Mouse (Mus musculus): Measurements from ENCODE around the gene Dnaja2. TPM values are rescaled to one million over a fixed set of nuclear protein-coding genes. Genes with fewer than 3 reads are reported as not detected.

Dnaja2 gene
- polyA plus RNA-seq, 1 experiment from 2014 or later, result 168 TPM

GRCm38 (mm10) chr8:85496778-85497177 is 58.4 kb downstream of the Dnaja2 start:
- Histone ChIP-seq H3K9ac (replicated peaks) (no peak overlapping the region), H3K27me3 (replicated peaks) (no peaks in the 10 kb centered on the region), H3K27ac (replicated peaks) (no peak overlapping the region), H3K4me2 (no peak overlapping the region), H3K4me1 (peaks cover 56% of the 10 kb centered on the region), H3K36me3 (0 out of 2 replicates have a peak, but pooled peaks cover 3% of the 10 kb centered on the region), H3K9me3 (replicated peaks) (no peaks in the 10 kb centered on the region), H3K4me3 (replicated peaks) (no peak overlapping the region)
- WGBS, result 91% methylated on average over 4 of the region's 4 CpGs
- ATAC-seq (ENCODE audit: low FRiP score), result no peak

DNA sequence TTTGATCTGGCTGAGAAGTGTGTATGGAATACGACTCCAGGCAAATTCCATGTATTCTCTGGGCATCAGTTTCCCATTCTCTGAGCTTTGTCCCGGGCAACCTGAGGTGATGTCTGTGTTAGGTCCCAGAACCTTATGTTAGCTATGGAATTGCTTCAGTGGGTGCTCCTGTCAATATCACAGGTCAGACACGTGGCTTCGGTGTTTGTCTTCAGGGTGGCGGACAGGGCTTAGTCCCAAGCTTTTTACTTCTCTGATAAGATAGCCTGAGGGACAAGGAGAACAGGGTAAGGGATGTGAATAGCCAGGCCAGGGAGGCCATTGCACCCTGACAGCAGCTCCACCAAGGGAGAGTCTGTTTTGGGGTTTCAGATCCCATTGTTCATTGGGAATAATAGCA is 59.0 kb downstream of the Dnaja2 start:
- peaks cover 50% of the 10 kb centered on the region for H3K4me1 ChIP-seq
- H3K27ac ChIP-seq (replicated peaks), result no peak overlapping the region
- WGBS, result 89% methylated on average over 5 of the region's 5 CpGs

DNA sequence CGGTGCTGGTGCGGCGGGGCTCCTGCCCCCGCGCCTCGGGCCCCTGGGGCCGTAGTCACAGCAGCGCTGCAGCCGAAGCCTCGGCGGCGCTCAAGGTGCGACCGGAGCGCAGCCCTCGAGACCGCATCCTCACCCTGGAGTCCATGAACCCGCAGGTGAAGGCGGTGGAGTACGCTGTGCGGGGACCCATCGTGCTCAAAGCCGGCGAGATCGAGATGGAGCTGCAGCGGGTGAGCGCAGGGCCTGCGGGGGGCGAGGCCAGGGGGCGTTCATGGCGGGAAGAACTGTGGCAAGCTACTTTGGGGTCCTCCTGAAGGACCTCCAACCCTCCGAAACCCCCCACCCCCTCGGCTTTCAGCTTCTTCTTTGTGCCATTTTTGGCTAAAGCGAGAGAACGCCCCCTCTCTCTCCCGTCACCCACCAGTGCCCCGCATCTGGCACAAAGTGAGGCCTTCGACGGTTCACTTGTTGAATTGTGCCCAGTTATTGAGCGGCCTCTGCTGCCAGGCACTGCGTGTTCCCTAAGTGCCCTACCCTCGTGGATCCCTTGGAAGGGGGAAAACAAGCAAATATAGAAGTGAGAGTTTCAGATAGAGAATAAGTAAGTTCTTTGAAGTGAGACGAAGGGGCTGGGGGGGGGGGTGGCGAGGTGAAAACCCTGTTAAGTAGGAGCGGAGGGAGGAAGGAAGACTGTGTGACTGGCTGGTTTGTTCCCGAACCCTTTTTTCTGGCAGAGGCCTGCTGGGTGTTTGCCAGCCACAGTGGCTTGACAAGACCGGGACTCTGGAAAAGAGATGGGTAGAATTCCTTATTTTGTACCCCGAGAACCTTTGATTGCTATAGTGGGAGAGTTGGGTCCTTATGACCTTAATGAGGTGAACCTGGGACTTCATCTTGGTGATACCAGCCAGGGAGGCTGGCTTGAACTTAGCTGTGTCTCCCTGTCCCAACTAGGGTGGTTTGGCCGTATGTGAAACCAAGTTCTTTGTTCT is 61.9 kb downstream of the Dnaja2 start:
- Histone ChIP-seq H3K4me2 (peak overlapping the region; percentile 86), H3K27ac (replicated peaks) (peak overlapping the region; percentile 81), H3K36me3 (0 out of 2 replicates have a peak, but pooled peaks cover 3% of the 10 kb centered on the region), H3K4me3 (replicated peaks) (peak overlapping the region; percentile 80), H3K4me1 (peaks cover 31% of the 10 kb centered on the region), H3K27me3 (replicated peaks) (no peaks in the 10 kb centered on the region), H3K9me3 (replicated peaks) (no peaks in the 10 kb centered on the region), H3K9ac (replicated peaks) (peak overlapping the region; percentile 74)
- peak; percentile 39 for ATAC-seq (ENCODE audit: low FRiP score)
- WGBS, result 6% methylated on average over 49 of the region's 49 CpGs

More for the DNA sequence above, 59.0 kb downstream of the Dnaja2 start:
- ATAC-seq (ENCODE audit: low FRiP score), result no peak
- H3K36me3 ChIP-seq, result 0 out of 2 replicates have a peak, but pooled peaks cover 3% of the 10 kb centered on the region
- H3K9me3 ChIP-seq (replicated peaks), result no peaks in the 10 kb centered on the region
- H3K27me3 ChIP-seq (replicated peaks), result no peaks in the 10 kb centered on the region
- H3K9ac ChIP-seq (replicated peaks), result no peak overlapping the region
- H3K4me2 ChIP-seq, result 0 out of 2 replicates have a peak overlapping the region, but pooled peaks have one; percentile 3
- no peak overlapping the region for H3K4me3 ChIP-seq (replicated peaks)

DNA sequence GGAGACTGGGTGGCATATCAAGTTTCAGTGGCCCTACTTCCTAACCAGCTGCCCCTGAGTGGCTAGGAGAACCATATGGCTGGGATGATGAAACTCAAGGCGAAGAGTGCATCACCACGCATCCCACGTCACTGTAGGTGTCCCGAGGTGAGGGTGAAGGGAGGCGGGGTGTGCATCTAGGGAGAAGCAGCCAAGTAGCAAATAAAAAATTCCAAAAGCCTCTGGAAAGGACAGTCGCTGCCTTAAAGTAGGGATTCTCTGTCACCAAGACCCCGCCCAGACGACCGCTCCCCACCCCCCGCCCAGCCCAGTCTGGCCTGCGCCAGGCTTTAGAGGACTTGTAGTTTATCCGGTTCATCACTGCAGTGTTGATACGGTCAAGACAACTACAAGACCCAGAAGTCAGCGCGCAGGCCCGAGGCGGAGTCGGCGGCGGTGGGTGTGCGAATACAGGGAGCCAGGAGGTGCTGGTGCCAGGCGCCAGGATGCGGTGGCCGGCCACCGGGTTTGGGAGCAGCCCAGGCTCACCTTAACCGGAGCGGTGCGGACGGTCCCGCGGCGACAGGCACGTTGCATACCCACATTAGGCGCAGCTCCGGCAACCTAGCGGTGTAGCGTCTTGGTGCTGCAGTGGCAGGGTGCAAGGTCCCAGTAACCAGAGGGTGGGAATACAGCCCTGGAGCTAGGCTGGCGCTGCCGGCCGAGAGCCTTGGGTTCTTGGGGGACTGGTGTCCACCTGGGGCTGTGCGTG is 62.8 kb downstream of the Dnaja2 start, which contains the start of gene Gpt2:
TSS of gene Gpt2 (plus strand) at position 452 of the 751 bp plus-strand sequence.
- 0 out of 2 replicates have a peak, but pooled peaks cover 3% of the 10 kb centered on the region for H3K36me3 ChIP-seq
- peak within 1 kb of the TSS; percentile 86 for H3K4me2 ChIP-seq
- H3K9me3 ChIP-seq (replicated peaks), result no peaks in the 10 kb centered on the region
- WGBS, result under 1% methylated on average over 41 of the region's 41 CpGs
- peak within 1 kb of the TSS; percentile 85 for H3K27ac ChIP-seq (replicated peaks)
- H3K4me3 ChIP-seq (replicated peaks), result peak within 1 kb of the TSS; percentile 80
- peaks cover 31% of the 10 kb centered on the region for H3K4me1 ChIP-seq
- peak within 1 kb of the TSS; percentile 74 for H3K9ac ChIP-seq (replicated peaks)
- no peaks in the 10 kb centered on the region for H3K27me3 ChIP-seq (replicated peaks)
- peak; percentile 99 for ATAC-seq (ENCODE audit: low FRiP score)

GRCm38 (mm10) chr8:85489546-85489945 is 65.6 kb downstream of the Dnaja2 start:
- no peaks in the 10 kb centered on the region for H3K9me3 ChIP-seq (replicated peaks)
- no peak for ATAC-seq (ENCODE audit: low FRiP score)
- H3K36me3 ChIP-seq, result no peaks in the 10 kb centered on the region
- H3K4me2 ChIP-seq, result no peak overlapping the region
- H3K9ac ChIP-seq (replicated peaks), result no peak overlapping the region
- no peaks in the 10 kb centered on the region for H3K27me3 ChIP-seq (replicated peaks)
- no peak overlapping the region for H3K4me3 ChIP-seq (replicated peaks)
- WGBS, result 99% methylated on average over 8 of the region's 8 CpGs
- peaks cover 19% of the 10 kb centered on the region for H3K4me1 ChIP-seq
- no peak overlapping the region for H3K27ac ChIP-seq (replicated peaks)

- Histone ChIP-seq H3K4me3 (replicated peaks) (no peak overlapping the region), H3K4me2 (no peak overlapping the region), H3K27ac (replicated peaks) (no peak overlapping the region), H3K9me3 (replicated peaks) (no peaks in the 10 kb centered on the region), H3K9ac (replicated peaks) (no peak overlapping the region), H3K27me3 (replicated peaks) (no peaks in the 10 kb centered on the region), H3K4me1 (peaks cover 11% of the 10 kb centered on the region), H3K36me3 (no peaks in the 10 kb centered on the region)
- ATAC-seq (ENCODE audit: low FRiP score), result no peak
Measured at GRCm38 (mm10) chr8:85488631-85489030, 66.5 kb downstream of the Dnaja2 start.

DNA sequence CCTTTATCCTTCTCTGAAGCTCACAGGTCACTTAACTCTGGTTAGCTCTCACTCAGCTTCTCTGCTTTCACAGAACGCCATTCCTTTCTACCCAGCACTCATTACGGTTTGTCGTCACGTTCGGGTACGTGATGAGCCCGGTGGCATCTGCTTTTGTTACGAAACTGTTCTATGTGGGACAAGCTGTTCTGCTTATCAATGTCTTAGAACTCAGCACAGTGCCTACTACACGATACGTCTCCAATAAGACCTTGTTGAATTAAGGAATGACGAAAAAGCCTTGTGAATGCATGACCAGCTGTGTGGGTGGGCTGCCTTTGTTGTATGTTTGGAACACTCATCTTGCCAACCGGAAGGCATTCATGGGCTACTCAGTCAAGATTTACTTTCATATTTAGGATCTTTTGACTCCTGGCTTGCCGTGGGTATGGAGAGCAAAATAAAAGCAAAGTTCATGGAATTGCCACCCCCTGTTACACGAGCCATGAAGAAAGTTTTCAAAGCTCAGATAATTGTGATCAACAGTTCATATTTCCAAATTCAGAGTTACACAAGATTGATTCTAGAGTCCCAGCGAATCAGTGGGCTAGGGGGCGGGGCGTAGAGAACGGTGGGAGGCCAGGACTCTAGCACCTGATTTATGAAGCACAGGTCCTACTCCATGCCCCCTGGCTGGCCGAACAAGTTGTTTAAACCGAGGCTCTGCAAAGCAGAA is 67.1 kb downstream of the Dnaja2 start:
- no peaks in the 10 kb centered on the region for H3K9me3 ChIP-seq (replicated peaks)
- H3K27ac ChIP-seq (replicated peaks), result no peak overlapping the region
- 66% methylated on average over 20 of the region's 20 CpGs for WGBS
- H3K4me1 ChIP-seq, result peaks cover 6% of the 10 kb centered on the region
- no peaks in the 10 kb centered on the region for H3K36me3 ChIP-seq
- no peak overlapping the region for H3K9ac ChIP-seq (replicated peaks)
- ATAC-seq (ENCODE audit: low FRiP score), result no peak
- H3K27me3 ChIP-seq (replicated peaks), result no peaks in the 10 kb centered on the region
- H3K4me3 ChIP-seq (replicated peaks), result no peak overlapping the region
- no peak overlapping the region for H3K4me2 ChIP-seq

Other genes starting within 250 kb of the Dnaja2 start
- gene Mylk3, start 169.0 kb downstream of the Dnaja2 start, polyA plus RNA-seq (2015; fragmentation: Nextera tagmentation; extraction: Ambion mirVana), result 0.56 and 0.90 TPM in 2 replicates
- gene 4921524J17Rik, start 122.5 kb downstream of the Dnaja2 start, polyA plus RNA-seq (2015; fragmentation: Nextera tagmentation; extraction: Ambion mirVana), result 37.4 and 37.6 TPM in 2 replicates
- gene Gpt2, start 62.8 kb downstream of the Dnaja2 start, polyA plus RNA-seq (2015; fragmentation: Nextera tagmentation; extraction: Ambion mirVana), result 51.2 and 60.2 TPM in 2 replicates
- gene Neto2, start 145.6 kb upstream of the Dnaja2 start, polyA plus RNA-seq (2015; fragmentation: Nextera tagmentation; extraction: Ambion mirVana), result 40.5 and 48.1 TPM in 2 replicates

All from neural tube, embryonic 15.5 days (tissue).